Mouse (Mus musculus): ENCODE measurements around the gene Rock2.
A peak's percentile ranks its signal among the peaks of the same experiment; 100 is the strongest.
"Not testable (repeated sequence)": the region's sequence is repeated elsewhere in the genome, so short reads cannot be mapped to it uniquely, and the experiment has no call there.

The Rock2 gene

DNA sequence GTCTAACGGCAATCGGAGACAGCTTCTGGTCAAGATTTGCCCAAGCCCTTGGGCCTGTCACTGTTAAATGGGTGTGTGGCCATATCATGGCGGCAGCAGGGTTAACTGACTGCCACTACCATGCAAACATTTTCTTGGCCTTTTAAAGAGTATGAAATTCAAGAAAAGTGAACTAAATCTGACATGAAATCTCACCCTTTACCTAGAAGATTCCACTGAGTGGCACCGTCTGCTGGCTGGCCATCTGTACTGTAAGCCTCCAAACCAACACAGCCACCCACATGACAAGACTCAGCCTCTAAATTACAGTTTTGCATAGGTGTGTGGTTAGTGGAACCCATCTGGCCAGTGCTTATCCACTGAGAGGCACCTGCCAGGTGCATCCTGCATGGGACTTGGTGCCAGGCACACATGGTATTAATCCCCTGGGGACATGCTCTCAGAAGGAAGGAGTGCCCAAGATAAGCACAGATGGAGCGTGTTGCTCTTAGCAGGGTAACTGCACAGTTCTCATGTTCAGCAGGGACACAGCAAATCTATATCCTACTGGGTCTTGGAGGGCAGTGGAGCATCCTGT is 102.3 kb downstream of the Rock2 start:
- no peak for DNase-seq (ENCODE audit: inconsistent age in 2 of 2, low spot score in 1 of 2)

DNA sequence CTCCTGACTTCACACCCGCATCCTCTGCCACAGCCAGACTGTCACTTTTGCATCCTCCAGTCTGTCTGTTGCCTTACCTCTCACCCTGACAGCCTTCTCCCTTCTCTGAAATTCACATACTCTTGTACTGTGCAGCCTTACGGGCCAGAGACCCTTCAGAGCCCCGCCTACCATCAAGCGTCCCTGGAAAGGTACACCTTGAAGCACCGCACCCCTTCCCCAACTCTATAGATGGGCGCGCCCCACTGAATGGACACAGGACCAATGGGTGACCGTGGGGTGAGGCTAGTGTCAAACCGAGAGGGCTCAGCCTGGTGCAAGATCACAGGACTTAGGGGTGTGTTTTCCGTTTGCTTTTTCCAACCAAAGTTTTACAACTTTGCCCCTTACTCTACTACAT is 104.5 kb downstream of the Rock2 start:
- DNase-seq (ENCODE audit: inconsistent age in 2 of 2, low spot score in 1 of 2), result peak in 1 of 2 experiments; percentile 62

DNA sequence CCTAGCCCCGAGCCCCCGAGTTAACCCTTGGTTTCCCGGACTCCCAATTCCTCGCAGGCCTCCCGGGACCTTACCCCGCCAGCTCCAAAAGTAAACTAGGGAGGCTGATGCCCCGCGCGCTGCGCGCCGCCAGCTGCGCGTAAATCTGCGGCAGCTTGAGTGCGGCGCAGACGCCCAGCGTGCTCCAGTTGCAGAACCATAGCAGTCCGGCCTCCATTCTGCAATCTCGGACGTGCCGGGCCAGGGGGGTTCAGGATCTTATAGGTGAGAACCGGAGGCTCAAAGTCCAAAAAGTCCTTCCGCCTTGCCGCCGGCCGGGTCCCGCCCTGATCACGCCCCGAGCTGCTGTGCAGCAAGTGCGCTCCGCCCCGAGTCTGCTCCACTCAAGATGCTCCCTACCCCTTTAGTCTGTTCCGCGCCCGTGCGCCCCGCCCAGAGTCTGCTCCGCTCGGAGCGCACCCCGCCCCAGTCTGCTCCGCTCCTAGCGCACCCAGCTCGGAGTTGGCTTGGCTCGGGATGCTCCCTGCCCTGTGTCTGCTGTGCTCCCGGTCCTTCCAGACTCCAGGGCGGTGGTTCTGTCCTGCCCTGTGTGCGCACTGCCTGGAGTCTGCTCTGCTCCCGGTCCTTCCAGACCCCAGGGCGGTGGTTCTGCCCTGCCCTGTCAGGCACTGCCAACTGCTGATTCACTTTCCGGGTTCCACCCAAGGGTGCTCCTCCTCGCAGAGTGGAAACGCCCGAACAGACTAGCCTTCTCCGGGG is 105.2 kb downstream of the Rock2 start, which contains the start of gene Pqlc3:
Pqlc3 (minus strand) TSS at position 670 of the 759 bp plus-strand sequence.
- peak; percentile 92 to 96 for DNase-seq (ENCODE audit: inconsistent age in 2 of 2, low spot score in 1 of 2)

DNA sequence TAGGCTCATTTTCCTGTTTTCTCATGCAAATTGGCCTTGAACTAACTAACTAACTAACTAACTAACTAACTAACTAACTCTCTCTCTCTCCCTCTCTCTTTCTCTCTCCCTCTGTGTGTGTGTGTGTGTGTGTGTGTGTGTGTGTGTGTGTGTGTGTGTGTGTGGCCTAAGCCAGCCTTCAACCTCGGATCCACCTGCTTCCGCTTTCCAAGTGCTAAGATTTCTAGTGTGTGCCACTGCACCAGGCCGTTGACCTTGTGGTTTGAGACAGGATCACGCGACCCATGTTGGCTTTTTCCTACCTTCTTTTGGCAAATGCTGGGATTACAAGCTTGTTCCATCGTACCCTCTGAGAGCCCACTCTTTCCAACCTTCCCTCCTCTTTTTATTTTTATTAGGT is 105.9 kb downstream of the Rock2 start:
- peak in 1 of 2 experiments; percentile 49 for DNase-seq (ENCODE audit: inconsistent age in 2 of 2, low spot score in 1 of 2)

DNA sequence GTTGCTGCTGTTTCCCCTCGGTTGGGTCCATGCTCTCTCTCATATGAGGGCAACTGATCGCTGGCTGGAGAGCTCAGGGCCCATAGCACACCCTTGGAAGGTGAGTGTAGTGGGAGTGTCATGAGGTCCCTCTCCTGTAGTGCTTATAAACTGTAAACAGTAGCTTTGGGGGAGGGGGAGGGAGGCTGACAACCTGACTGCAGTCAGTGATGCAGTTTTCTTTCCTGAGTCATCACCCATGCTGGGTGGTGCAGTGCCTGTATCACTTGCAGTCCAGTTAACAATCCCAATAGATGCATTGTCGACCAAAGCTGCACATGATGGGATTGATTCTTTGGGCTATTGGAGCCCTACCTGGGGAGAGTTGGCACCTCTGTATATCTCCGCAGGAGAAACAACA is 106.5 kb downstream of the Rock2 start:
- DNase-seq (ENCODE audit: inconsistent age in 2 of 2, low spot score in 1 of 2), result no peak

DNA sequence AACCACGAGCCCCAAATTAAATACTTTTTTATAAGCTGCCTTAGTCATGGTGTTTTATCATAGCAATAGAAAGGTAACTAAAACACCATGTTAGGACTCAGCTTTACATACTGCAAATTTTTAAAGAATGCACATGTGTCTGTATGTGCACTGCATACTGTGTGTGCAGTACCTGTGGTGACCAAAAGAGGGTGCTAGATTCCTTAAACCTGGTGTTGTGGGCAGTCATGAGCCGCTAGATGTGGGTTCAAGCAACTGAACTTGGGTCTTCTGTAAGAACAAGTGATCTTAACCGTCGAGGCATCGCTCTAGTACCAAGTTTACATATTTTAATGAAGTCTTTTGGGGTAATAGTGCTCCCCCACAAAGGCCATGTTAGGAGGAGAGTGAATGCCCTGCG is 114.8 kb downstream of the Rock2 start:
- DNase-seq (ENCODE audit: inconsistent age in 2 of 2, low spot score in 1 of 2), result no peak

DNA sequence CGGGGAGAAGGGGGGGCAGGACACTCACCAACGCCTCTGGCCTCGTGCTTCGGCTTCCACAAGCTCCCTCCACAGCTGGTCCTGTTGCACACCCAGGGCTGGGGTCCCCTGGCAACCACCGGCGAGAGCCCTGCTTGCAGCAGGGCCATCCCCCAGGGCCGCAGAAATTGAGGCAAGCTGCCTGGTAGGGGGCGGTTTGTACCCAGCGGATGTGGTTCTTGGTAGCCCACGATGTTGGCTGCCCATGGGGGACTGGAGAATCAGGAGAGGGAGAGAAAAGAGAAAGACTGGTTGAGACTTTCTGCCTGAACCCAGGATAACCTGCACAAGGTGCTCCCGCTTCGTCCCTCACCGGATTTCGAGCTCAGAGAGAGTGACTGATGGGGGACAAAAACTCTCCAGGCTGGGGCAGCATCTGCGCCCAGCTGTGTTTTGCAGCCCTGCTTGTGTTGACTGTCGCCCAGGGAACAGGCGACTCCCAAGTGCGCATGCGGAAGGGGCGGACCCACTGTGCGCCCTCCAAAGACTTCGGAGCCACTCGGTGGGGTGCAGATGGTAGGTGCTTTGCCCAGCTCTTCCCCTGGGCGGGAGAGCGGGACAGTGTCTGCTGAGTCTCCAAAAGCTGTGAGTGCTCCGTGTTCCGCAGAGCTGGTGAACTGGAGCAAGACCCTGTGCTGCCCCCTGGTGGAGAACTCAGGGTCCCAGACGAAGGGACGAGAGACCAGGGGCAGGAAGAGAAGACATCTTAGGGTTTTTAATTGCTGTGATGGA is 116.6 kb downstream of the Rock2 start, which contains the start of gene 2410004P03Rik:
2410004P03Rik (minus strand) TSS at position 628 of the 771 bp plus-strand sequence.
- peak; percentile 81 to 93 for DNase-seq (ENCODE audit: inconsistent age in 2 of 2, low spot score in 1 of 2)

DNA sequence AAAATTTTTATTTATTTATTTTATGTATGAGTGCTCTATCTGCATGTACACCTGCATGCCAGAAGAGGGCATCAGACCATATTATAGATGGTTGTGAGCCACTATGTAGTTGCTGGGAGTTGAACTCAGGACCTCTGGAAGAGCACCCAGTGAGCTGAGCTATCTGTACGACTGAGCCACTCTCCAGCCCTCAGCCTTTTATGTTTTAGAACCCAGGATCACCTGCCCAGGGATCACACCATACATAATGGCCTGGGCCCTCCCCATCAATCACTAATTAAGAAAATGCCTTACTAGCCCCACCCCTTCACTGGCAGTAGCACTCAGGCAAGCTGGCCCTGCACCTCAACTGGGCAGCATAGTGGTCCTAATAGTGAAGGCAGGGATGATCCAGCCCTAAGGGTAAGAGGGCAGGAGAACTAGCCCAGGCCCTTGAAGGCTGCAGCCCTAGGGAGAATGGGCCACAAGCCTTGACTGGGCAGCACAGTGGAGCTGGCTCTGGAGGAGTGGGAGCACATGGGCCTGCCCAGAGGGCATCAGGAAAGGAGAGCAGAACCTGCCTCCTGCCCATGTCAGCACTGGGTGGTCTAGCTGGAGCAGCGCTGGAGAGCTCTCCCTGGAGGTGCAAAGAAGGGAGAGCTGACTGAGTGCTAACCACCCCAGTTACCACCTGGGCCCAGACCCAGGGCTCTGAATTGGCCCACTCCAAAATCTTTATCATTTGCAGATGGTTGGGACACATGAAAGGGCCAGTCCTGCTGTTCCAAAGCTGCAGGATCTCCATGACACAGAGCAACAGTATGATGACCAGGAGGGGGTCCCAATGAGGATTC is 117.6 kb downstream of the Rock2 start:
- no peak for DNase-seq (ENCODE audit: inconsistent age in 2 of 2, low spot score in 1 of 2)

DNA sequence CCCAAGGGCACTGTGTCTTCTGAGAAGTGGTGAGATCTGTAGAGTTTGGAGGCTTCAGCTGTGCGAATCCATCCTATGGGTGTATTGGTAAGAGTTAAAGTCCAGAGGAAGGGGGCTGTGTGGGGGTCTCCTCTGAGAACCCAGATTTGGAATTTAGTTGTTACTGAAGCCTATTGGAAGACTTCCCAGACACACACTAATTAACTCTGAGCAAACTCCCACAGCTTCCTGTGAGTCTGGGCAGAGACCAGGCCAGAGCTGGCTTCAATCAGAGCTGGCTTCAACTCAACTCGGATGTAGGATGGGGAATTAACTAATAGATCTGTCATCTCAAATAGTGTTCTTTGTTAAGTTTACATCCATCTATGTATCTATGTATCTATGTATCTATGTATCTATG is 121.0 kb downstream of the Rock2 start:
- DNase-seq (ENCODE audit: inconsistent age in 2 of 2, low spot score in 1 of 2), result no peak

DNA sequence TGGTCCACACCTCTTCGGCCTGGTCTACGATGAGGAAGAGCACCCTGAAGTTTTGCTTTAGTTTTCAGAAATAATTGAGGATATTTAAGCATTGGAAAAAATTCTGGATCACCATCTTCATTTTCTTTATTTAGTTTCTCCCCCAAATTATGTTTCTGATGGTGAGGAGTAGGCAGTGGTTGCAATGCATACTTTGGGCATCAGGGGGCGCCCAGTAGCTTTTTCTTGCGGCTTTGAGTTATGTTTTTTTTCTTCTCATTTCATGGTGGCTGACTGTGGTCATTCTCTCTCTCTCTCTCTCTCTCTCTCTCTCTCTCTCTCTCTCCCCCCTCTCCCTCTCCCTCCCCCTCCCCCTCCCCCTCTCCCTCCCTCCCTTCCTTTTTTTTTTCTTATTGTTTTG is 123.8 kb downstream of the Rock2 start:
- DNase-seq (ENCODE audit: inconsistent age in 2 of 2, low spot score in 1 of 2), result peak; percentile 38 to 82

DNA sequence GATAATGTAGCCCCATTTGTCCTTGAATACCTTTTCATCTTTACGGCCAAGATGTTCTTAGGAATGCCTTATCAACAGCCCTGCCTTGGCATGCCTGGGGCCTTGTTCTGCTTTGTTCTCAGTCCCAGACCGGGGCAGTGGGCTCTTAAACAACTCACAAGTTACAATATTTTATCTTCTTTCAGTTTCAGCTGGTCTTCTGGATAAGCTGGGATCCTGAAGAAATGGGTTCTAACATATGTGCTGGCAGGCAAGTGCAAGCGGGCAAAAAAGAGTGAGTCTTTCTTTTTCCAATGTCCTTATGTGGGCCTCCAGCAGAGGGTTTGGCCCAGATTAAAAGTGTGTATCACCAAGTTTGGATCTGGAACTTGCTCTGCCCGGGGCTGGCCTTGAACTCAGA is 126.4 kb downstream of the Rock2 start:
- DNase-seq (ENCODE audit: inconsistent age in 2 of 2, low spot score in 1 of 2), result not testable (repeated sequence)

DNA sequence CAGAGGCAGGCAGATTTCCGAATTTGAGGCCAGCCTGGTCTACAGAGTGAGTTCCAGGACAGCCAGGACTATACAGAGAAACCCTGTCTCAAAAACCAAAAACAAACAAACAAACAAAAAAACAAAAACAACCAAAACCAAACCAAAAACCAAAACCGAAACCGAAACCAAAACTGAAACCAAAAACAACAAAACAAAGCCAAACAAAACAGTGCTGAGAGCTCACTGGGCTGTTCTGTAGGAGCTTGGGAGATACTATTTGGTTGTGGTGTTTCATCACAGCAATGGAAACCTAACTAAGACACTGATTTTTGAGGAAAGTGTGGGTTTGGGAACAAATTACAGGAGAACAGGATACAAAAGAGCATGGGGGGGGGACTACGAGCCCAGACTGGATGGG is 127.5 kb downstream of the Rock2 start:
- DNase-seq (ENCODE audit: inconsistent age in 2 of 2, low spot score in 1 of 2), result no peak

DNA sequence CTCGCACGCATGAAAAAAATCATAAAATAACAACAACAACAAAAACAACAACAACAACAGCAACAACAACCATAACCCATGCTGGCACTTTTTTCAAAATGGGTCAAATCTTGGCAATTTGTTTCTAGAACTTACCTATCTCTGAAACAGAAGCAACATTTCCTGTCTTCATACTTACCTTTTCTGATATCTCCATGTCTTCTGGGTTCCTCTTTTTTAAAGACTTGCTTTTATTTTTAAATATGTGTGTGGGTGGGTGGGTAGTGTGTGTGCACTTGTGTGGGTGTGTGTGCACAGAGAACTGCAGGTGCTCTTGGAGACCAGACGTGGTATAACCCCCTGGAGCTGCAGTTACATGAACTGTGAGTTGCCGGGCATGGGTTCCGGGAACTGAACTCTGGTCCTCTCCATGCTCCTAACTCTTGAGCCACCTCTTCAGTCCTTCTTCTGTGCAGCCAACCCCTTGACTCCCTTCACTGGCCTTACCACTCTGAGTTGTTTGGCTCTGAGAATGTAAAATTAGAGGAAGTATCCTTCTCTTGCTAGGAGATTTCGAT is 129.9 kb downstream of the Rock2 start:
- DNase-seq (ENCODE audit: inconsistent age in 2 of 2, low spot score in 1 of 2), result no peak

DNA sequence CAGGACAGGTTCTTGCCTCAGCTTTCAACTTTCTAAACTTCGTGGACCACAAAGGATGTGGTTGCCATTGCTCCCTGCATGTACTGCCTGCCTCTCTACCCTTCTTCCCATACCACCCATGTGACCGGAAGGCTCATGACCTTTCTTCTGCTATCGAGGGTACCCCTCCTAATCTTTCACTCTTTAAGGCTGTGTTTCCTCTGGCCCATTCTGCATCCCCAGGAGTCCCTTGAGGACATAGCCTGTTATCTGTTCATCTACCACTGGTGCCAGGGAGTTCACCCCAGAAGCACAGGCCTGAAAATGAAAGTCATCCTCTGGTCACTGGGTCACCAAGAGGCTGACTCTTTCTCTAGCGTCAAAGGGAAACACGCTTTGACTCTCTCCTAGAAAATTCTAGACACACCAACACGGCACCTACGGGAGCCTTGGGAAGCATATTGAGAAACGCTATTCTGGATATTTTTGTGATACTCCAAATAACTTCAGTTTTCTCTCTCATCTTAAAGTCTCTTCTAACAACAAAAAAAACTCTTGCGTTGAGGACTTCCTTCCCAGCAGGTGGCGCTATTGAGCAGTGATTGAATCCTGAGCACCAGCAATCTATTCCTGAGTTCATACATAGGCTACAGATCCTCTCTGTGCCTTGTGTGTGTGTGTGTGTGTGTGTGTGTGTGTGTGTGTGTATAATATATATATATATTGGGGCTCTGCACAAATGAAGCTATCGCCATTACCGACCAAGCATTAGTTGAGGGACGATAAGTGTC is 138.2 kb downstream of the Rock2 start:
- peak; percentile 53 to 86 for DNase-seq (ENCODE audit: inconsistent age in 2 of 2, low spot score in 1 of 2)

DNA sequence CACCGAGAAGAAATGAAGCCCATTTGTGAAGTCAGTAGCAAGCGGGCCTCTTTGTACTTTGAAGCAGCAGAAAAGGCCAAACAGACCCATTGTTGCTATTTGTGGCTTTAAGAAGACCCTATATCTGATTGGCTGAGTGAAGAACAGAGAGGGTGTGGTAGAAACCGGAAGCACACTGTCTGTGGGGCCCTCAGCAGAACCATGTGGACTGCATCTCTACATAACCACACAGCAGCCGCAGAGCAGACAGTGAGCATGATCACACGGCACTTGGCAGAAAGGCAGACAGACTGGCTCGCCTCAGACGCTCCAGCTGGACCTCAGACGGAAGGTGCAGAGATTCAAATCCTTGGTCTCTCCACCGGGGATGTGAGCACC is 138.8 kb downstream of the Rock2 start:
- no peak for DNase-seq (ENCODE audit: inconsistent age in 2 of 2, low spot score in 1 of 2)

DNA sequence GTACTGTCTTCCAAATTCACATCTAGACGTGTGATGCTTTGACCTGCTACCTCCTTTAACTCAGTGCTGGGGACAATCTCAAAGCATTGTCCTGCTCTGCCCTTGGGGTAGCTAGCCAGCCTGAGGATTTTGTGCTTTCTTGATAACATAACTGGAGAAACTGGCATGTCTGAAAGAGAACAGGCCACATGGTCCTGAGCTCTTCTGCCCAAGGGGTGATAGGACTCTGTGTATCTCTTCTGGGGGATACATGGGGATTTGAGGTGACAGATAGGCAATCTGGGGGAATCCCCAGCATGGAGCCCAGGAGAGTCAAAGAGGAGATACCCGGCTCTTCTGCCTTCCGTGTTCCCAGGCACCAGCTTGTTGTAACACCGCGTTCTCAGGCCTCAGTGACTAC is 140.0 kb downstream of the Rock2 start:
- no peak for DNase-seq (ENCODE audit: inconsistent age in 2 of 2, low spot score in 1 of 2)

DNA sequence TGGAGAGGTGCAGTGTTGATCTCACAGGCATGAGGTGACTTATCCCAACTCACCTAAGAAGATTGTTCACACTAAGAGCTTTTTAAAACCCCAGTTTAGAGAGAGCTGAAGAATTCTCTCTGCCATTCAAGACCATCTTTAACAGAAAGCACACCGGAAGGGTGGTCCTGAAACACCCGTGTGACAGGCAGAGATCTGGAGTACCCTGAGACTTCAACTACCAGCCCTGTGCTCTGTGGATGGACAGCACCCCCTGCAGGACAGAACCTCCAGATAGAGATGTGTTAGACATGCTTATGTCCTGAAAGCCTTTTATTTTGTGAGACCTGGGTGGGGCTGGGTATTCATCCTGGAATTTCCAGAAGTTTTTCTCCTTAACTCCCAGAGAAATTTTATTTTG is 140.4 kb downstream of the Rock2 start:
- DNase-seq (ENCODE audit: inconsistent age in 2 of 2, low spot score in 1 of 2), result peak in 1 of 2 experiments; percentile 57

DNA sequence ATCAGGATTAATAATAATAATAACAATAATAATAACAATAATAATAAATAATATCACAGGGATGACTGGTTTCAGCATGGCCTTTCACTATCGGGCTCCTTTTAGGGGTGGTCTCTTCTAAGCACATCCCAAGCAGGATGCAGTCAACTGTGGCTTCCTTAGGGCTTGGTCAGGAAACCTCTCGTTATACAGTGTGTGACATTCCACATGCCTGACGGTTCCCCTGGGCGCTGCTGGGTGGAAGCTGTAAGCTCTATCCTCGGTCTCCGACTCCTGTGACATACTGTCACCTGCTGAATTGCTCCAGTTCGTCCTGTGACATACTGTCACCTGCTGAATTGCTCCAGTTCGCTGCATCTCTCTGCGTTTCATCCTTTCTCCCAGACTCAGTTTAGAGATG is 141.8 kb downstream of the Rock2 start:
- no peak for DNase-seq (ENCODE audit: inconsistent age in 2 of 2, low spot score in 1 of 2)

DNA sequence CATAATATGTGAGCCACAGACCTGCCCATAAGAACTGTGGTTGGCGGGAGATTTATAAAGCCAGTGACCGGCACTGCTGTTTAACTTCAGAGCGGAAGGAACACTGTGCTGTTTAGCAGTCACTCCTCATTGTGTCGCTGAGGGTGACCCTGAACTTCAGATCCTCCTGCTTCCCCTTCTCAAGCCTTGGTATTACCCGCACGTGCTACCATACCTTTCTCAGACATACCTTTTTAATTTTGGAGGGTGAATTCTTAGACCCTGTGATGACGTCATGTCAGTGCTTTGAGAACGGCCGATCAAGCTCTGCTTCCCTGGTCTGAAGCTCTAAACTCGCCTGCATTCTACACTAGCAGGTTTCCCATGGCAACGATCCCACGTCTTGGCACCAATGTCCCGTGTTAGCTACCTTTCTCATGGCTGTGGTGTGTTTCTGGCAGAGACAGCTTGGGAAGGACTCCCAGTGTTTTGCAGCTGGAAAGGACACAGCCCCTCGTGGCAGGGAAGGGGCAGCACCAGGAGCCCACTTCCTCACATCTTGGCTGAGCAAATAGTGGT is 142.4 kb downstream of the Rock2 start:
- DNase-seq (ENCODE audit: inconsistent age in 2 of 2, low spot score in 1 of 2), result peak; percentile 19 to 55

Measured in adrenal gland, adult (tissue).